Mouse (Mus musculus) forebrain, postnatal 0 days (tissue): ENCODE data around the gene Herc3. TPM values are rescaled to one million over a fixed set of nuclear protein-coding genes. Genes with fewer than 3 reads are reported as not detected.

ENCODE experiments used
- ATAC-seq: fragments of 200-750 bp; cut with Nextera tagmentation; 2 replicates; pipeline ENCODE4 v1.8.0; 2017; ENCODE audit warnings: mild to moderate bottlenecking, moderate library complexity
- DNase-seq: peaks from one replicate; pipeline ENCODE4 v3.0.0-alpha.2; 2015
- H3K27ac ChIP-seq: fragments of 300-500 bp; sonication (generic); 2 replicates; pipeline ENCODE4 v1.5.1; 2014; ENCODE audit warnings: low read depth, mild to moderate bottlenecking, antibody characterized with exemption, low read length, moderate library complexity, mixed read lengths
- H3K27me3 ChIP-seq: fragments of 300-500 bp; sonication (generic); 2 replicates; pipeline ENCODE4 v1.6.1; 2014; ENCODE audit warnings: mild to moderate bottlenecking, low read length, mixed read lengths; ENCODE audit not compliant: insufficient read depth
- H3K36me3 ChIP-seq: fragments of 300-500 bp; sonication (generic); 2 replicates; pipeline ENCODE4 v1.6.1; 2014; ENCODE audit warnings: mild to moderate bottlenecking, moderate library complexity; ENCODE audit not compliant: insufficient read depth
- H3K4me1 ChIP-seq: fragments of 300-500 bp; sonication (generic); 2 replicates; pipeline ENCODE4 v1.6.1; 2014; ENCODE audit warnings: antibody characterized with exemption; ENCODE audit not compliant: insufficient read depth
- H3K4me2 ChIP-seq: fragments of 300-500 bp; sonication (generic); 2 replicates; pipeline ENCODE4 v1.6.1; 2014; ENCODE audit warnings: low read depth, mild to moderate bottlenecking, moderate library complexity
- H3K4me3 ChIP-seq: fragments of 300-500 bp; sonication (generic); 2 replicates; pipeline ENCODE4 v1.5.1; 2014; ENCODE audit warnings: low read depth, low read length, mixed read lengths
- H3K9ac ChIP-seq: fragments of 300-500 bp; sonication (generic); 2 replicates; pipeline ENCODE4 v1.6.1; 2014; ENCODE audit warnings: mild to moderate bottlenecking
- H3K9me3 ChIP-seq: fragments of 300-500 bp; sonication (generic); 2 replicates; pipeline ENCODE4 v1.6.1; 2016; ENCODE audit warnings: low read length
- CTCF ChIP-seq: sonication (generic); IDR thresholded peaks from 2 replicates; pipeline ENCODE4 v1.5.1; 2016; ENCODE audit warnings: antibody characterized with exemption, control low read depth, low read depth
- WGBS: fragments of 180-500 bp; shearing (Covaris S2); extraction: QIAGEN DNeasy Blood & Tissue Kit; methylation state at CpG from one replicate; pipeline ENCODE4 v1.1.7; 2014; 5-methylcytosine and 5-hydroxymethylcytosine counted together
- polyA plus RNA-seq: library from polyadenylated mRNA; unstranded; fragments of >200 nt; fragmentation: Nextera tagmentation; extraction: Ambion mirVana; gene quantifications from 2 replicates; pipeline ENCODE4 v1.2.1, GENCODE M21; 2015
- total RNA-seq: library from RNA; depleted of rRNA; stranded (reverse); fragments of >200 nt; gene quantifications from 2 replicates; pipeline ENCODE4 v1.2.3, GENCODE M21; 2014

Herc3 gene
- total and polyA plus RNA-seq, 2 experiments from 2014 or later, result 24.2 to 69.6 TPM

- DNase-seq (no peak), ATAC-seq (no peak)
- Histone ChIP-seq H3K9ac (no peak overlapping the region), H3K27me3 (no peaks in the 10 kb centered on the region), H3K27ac (no peak overlapping the region), H3K9me3 (no peaks in the 10 kb centered on the region), H3K36me3 (no peaks in the 10 kb centered on the region; the same call in 1 of the 2 replicates), H3K4me3 (no peak overlapping the region), H3K4me2 (no peak overlapping the region), H3K4me1 (no peaks in the 10 kb centered on the region)
- TF ChIP-seq CTCF, result no peak
- WGBS, result 81% methylated on average over 7 of the region's 7 CpGs
Observed at GRCm38 (mm10) chr6:58900536-58900935, 69.3 kb downstream of the Herc3 start.

GRCm38 (mm10) chr6:58903171-58903570 is 71.9 kb downstream of the Herc3 start:
- ATAC-seq (peak; percentile 64), DNase-seq (peak; percentile 71)
- no peaks in the 10 kb centered on the region for H3K4me1 ChIP-seq
- no peak overlapping the region for H3K4me2 ChIP-seq
- no peaks in the 10 kb centered on the region for H3K27me3 ChIP-seq
- H3K27ac ChIP-seq, result no peak overlapping the region; the same call in 1 of the 2 replicates
- H3K4me3 ChIP-seq, result no peak overlapping the region
- no peaks in the 10 kb centered on the region for H3K36me3 ChIP-seq
- WGBS, result 16% methylated on average over 8 of the region's 8 CpGs
- no peak for TF ChIP-seq CTCF
- peak overlapping the region; percentile 14; the same call in 1 of the 2 replicates for H3K9ac ChIP-seq
- 0 out of 2 replicates have a peak, but pooled peaks cover 7% of the 10 kb centered on the region for H3K9me3 ChIP-seq

GRCm38 (mm10) chr6:58904551-58904950 is 73.3 kb downstream of the Herc3 start:
- H3K4me1 ChIP-seq, result no peaks in the 10 kb centered on the region
- no peak for TF ChIP-seq CTCF
- no peak overlapping the region for H3K27ac ChIP-seq
- ATAC-seq, result no peak
- WGBS, result 49% methylated on average over 3 of the region's 3 CpGs
- H3K4me2 ChIP-seq, result no peak overlapping the region
- no peak for DNase-seq
- H3K36me3 ChIP-seq, result no peaks in the 10 kb centered on the region
- no peaks in the 10 kb centered on the region for H3K27me3 ChIP-seq
- no peak overlapping the region for H3K9ac ChIP-seq
- H3K4me3 ChIP-seq, result no peak overlapping the region
- 0 out of 2 replicates have a peak, but pooled peaks cover 7% of the 10 kb centered on the region for H3K9me3 ChIP-seq

GRCm38 (mm10) chr6:58906852-58907261 is 75.6 kb downstream of the Herc3 start, which contains the start of gene Nap1l5:
TSS of gene Nap1l5 (minus strand) at chr6:58907076.
- 45% methylated on average over 34 of the region's 34 CpGs for WGBS
- no peak for TF ChIP-seq CTCF

GRCm38 (mm10) chr6:58907336-58907735 is 76.1 kb downstream of the Herc3 start:
- Histone ChIP-seq H3K4me3 (peak overlapping the region; percentile 49), H3K4me1 (no peaks in the 10 kb centered on the region), H3K9me3 (0 out of 2 replicates have a peak, but pooled peaks cover 7% of the 10 kb centered on the region), H3K27me3 (no peaks in the 10 kb centered on the region), H3K9ac (peak overlapping the region; percentile 37), H3K36me3 (no peaks in the 10 kb centered on the region; the same call in 1 of the 2 replicates), H3K4me2 (peak overlapping the region; percentile 57), H3K27ac (peak overlapping the region; percentile 64)
- DNase-seq (no peak), ATAC-seq (no peak; the same call in 1 of the 2 replicates)
- no peak for TF ChIP-seq CTCF
- WGBS, result 67% methylated on average over 8 of the region's 8 CpGs

More at GRCm38 (mm10) chr6:58906852-58907261, 75.6 kb downstream of the Herc3 start, which contains the start of gene Nap1l5:
- H3K4me1 ChIP-seq, result no peaks in the 10 kb centered on the region
- H3K4me2 ChIP-seq, result peak within 1 kb of the TSS; percentile 57
- H3K9me3 ChIP-seq, result 0 out of 2 replicates have a peak, but pooled peaks cover 7% of the 10 kb centered on the region
- peak within 1 kb of the TSS; percentile 75 for H3K27ac ChIP-seq
- DNase-seq, result peak; percentile 83
- H3K9ac ChIP-seq, result peak within 1 kb of the TSS; percentile 60
- H3K27me3 ChIP-seq, result no peaks in the 10 kb centered on the region
- peak within 1 kb of the TSS; percentile 49 for H3K4me3 ChIP-seq
- ATAC-seq, result peak; percentile 97
- H3K36me3 ChIP-seq, result no peaks in the 10 kb centered on the region; the same call in 1 of the 2 replicates

GRCm38 (mm10) chr6:58907791-58908190 is 76.5 kb downstream of the Herc3 start:
- ATAC-seq, result no peak
- no peak overlapping the region for H3K4me3 ChIP-seq
- H3K27ac ChIP-seq, result peak overlapping the region; percentile 64; the same call in 1 of the 2 replicates
- H3K9me3 ChIP-seq, result 0 out of 2 replicates have a peak, but pooled peaks cover 7% of the 10 kb centered on the region
- H3K27me3 ChIP-seq, result no peaks in the 10 kb centered on the region
- H3K4me1 ChIP-seq, result no peaks in the 10 kb centered on the region
- no peak overlapping the region for H3K9ac ChIP-seq
- WGBS, result 48% methylated on average over 2 of the region's 2 CpGs
- no peak for DNase-seq
- H3K36me3 ChIP-seq, result no peaks in the 10 kb centered on the region; the same call in 1 of the 2 replicates
- H3K4me2 ChIP-seq, result peak overlapping the region; percentile 57
- TF ChIP-seq CTCF, result no peak

- Histone ChIP-seq H3K4me2 (no peak overlapping the region), H3K4me1 (no peaks in the 10 kb centered on the region), H3K36me3 (no peaks in the 10 kb centered on the region; the same call in none of the 2 replicates), H3K9ac (no peak overlapping the region), H3K4me3 (no peak overlapping the region), H3K9me3 (no peaks in the 10 kb centered on the region), H3K27me3 (no peaks in the 10 kb centered on the region), H3K27ac (no peak overlapping the region)
- 82% methylated on average over 5 of the region's 5 CpGs for WGBS
- ATAC-seq, result no peak
- no peak for DNase-seq
- TF ChIP-seq CTCF, result no peak
Observed at GRCm38 (mm10) chr6:58912842-58913241, 81.6 kb downstream of the Herc3 start.
